Mouse (Mus musculus): Measurements from ENCODE around the gene Scamp2. TPM values are rescaled to one million over a fixed set of nuclear protein-coding genes. Genes with fewer than 3 reads are reported as not detected.

Scamp2 gene
- polyA plus RNA-seq, 1 experiment from 2014 or later = 48.2 TPM

DNA sequence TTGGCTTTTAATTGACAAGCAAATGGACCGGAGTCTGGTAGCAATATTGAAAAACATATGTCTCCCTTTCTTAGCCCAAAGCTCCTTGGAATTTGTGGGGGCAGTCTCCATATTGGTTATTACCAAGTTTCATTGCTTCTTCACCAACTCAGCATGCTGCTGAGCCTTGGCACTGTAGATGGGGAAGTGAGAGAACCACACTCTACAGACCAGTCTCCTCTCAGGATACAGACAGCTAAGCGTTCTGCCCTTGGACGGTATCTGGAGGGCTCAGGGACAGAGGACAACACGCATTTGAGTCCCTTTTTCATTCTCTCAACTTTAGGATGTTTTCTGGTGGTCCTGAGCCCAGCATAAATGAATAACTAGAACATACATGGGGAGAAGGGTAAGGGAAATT, 2.1 kb upstream of the Scamp2 start:
- H3K27me3 ChIP-seq (ENCODE audit: control insufficient read depth, insufficient read depth, low read length) = no peaks in the 10 kb centered on the region
- no peak overlapping the region for H3K4me2 ChIP-seq (ENCODE audit: low read length)
- no peaks in the 10 kb centered on the region for H3K9me3 ChIP-seq (ENCODE audit: control insufficient read depth, low read length)
- no peak for DNase-seq
- no peaks in the 10 kb centered on the region for H3K36me3 ChIP-seq (ENCODE audit: control insufficient read depth, insufficient read depth, low read length)
- no peak overlapping the region for H3K4me3 ChIP-seq (replicated peaks; ENCODE audit: low read depth, low read length)
- no peak for ATAC-seq (ENCODE audit: low FRiP score, low TSS enrichment)
- H3K9ac ChIP-seq (replicated peaks; ENCODE audit: low read length) = no peak overlapping the region
- no peak overlapping the region for H3K27ac ChIP-seq (replicated peaks; ENCODE audit: low read depth, low read length)
- peaks cover 15% of the 10 kb centered on the region for H3K4me1 ChIP-seq (ENCODE audit: control insufficient read depth, insufficient read depth, low read length)
- 89% methylated on average over 4 of the region's 4 CpGs for WGBS

DNA sequence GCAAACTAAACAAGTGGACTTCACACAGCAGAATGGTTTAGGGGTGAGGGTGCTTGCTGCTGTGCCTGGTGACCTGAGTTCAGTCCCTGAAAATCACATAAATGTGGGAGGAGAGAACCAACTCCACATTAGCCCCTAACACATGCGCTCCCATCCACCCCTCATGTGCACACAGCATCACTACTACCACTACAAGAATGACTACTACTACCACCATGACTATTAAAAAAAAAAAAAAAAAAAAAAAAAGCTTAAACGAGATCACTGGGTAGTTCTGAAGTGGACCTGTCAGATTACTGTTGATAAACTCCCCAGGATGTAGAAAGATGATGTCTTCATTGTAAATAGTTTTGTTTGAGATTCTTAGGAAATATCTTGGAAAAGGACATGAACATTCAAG, 1.2 kb upstream of the Scamp2 start:
- no peak overlapping the region for H3K4me3 ChIP-seq (replicated peaks; ENCODE audit: low read depth, low read length)
- no peak overlapping the region for H3K9ac ChIP-seq (replicated peaks; ENCODE audit: low read length)
- ATAC-seq (ENCODE audit: low FRiP score, low TSS enrichment) (no peak), DNase-seq (no peak)
- H3K4me2 ChIP-seq (ENCODE audit: low read length) = no peak overlapping the region
- no peaks in the 10 kb centered on the region for H3K27me3 ChIP-seq (ENCODE audit: control insufficient read depth, insufficient read depth, low read length)
- no peaks in the 10 kb centered on the region for H3K36me3 ChIP-seq (ENCODE audit: control insufficient read depth, insufficient read depth, low read length)
- peaks cover 15% of the 10 kb centered on the region for H3K4me1 ChIP-seq (ENCODE audit: control insufficient read depth, insufficient read depth, low read length)
- WGBS = 74% methylated on average over 2 of the region's 2 CpGs
- no peaks in the 10 kb centered on the region for H3K9me3 ChIP-seq (ENCODE audit: control insufficient read depth, low read length)
- H3K27ac ChIP-seq (replicated peaks; ENCODE audit: low read depth, low read length) = no peak overlapping the region

DNA sequence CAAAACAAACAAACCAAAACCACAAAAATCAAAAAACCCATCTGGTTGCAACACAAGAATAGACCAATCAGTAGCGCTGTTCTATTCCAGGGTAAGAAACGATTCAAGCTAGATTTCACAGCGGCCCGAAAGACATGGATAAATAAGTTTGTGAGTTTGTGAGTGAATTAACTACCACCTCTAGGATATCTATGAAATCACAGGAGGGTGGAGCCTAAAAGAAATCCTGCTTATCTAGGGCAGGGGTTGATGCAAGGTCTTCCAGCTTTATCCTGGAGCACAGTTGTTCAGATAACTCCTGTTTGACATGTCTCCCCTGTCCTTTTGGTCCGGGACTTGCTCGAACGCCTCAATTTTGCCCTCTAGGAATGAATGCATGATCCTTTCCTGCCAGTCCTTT, 480 bp upstream of the Scamp2 start:
- 27% methylated on average over 7 of the region's 7 CpGs for WGBS
- Histone ChIP-seq H3K36me3 (ENCODE audit: control insufficient read depth, insufficient read depth, low read length) (no peaks in the 10 kb centered on the region), H3K4me2 (ENCODE audit: low read length) (peak overlapping the region; percentile 75), H3K4me1 (ENCODE audit: control insufficient read depth, insufficient read depth, low read length) (peaks cover 15% of the 10 kb centered on the region), H3K27ac (replicated peaks; ENCODE audit: low read depth, low read length) (peak overlapping the region; percentile 84), H3K27me3 (ENCODE audit: control insufficient read depth, insufficient read depth, low read length) (no peaks in the 10 kb centered on the region), H3K9me3 (ENCODE audit: control insufficient read depth, low read length) (no peaks in the 10 kb centered on the region), H3K9ac (replicated peaks; ENCODE audit: low read length) (peak overlapping the region; percentile 57), H3K4me3 (replicated peaks; ENCODE audit: low read depth, low read length) (peak overlapping the region; percentile 52)
- DNase-seq (peak; percentile 45), ATAC-seq (ENCODE audit: low FRiP score, low TSS enrichment) (peak; percentile 12; the same call in 1 of the 2 replicates)

DNA sequence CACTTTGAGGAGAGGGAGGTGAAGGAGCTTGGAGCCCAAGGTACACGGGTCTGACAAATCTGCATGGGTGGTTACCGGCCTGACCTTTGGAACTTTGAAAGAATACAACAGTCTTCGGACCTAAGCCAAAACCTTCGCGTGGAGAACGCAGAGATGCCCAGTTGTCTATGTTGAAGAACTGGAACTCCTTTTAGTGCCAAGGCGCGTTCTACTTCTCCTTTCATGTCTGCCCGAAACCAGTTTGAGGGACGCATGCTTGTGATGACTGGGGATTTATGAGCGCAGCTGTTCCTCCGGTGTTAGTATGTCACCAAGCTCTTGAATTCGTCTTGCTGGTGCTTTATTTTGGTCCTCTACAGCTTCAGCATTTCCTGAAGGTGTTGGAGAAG, 962 bp downstream of the Scamp2 start:
- Histone ChIP-seq H3K4me2 (ENCODE audit: low read length) (peak overlapping the region; percentile 75), H3K9ac (replicated peaks; ENCODE audit: low read length) (peak overlapping the region; percentile 57; the same call in 1 of the 2 replicates), H3K4me1 (ENCODE audit: control insufficient read depth, insufficient read depth, low read length) (peaks cover 15% of the 10 kb centered on the region), H3K27ac (replicated peaks; ENCODE audit: low read depth, low read length) (no peak overlapping the region), H3K27me3 (ENCODE audit: control insufficient read depth, insufficient read depth, low read length) (no peaks in the 10 kb centered on the region), H3K36me3 (ENCODE audit: control insufficient read depth, insufficient read depth, low read length) (no peaks in the 10 kb centered on the region), H3K4me3 (replicated peaks; ENCODE audit: low read depth, low read length) (peak overlapping the region; percentile 52), H3K9me3 (ENCODE audit: control insufficient read depth, low read length) (no peaks in the 10 kb centered on the region)
- no peak for ATAC-seq (ENCODE audit: low FRiP score, low TSS enrichment)
- DNase-seq = no peak
- 84% methylated on average over 13 of the region's 13 CpGs for WGBS

DNA sequence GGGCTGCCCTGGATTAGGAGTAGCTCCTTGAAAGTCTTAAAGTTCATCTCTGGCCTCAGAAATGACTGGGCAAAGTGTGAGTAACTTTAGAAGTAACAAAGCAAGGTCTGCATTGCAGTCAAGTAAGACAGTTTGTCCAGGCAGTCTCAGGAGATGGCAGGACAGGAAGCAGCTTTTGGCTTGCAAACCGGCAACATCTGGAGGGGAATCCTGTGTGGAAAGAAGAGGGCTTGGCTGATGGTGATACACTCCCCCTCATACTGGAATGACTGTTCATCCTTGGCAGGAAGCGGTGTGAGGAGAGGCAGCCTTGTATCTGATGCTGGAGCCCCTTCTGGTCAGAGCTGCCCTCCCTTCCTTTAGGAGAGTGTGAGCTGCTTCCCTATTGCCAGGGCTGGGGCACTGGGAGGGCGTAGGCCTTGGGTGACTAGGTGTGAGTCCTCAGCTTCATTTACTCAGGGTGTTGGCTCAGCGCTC, 2.2 kb downstream of the Scamp2 start:
- WGBS = 90% methylated on average over 4 of the region's 4 CpGs
- H3K9ac ChIP-seq (replicated peaks; ENCODE audit: low read length) = 0 out of 2 replicates have a peak overlapping the region, but pooled peaks have one; percentile 16
- H3K9me3 ChIP-seq (ENCODE audit: control insufficient read depth, low read length) = no peaks in the 10 kb centered on the region
- H3K27ac ChIP-seq (replicated peaks; ENCODE audit: low read depth, low read length) = no peak overlapping the region
- DNase-seq = no peak
- ATAC-seq (ENCODE audit: low FRiP score, low TSS enrichment) = no peak
- peaks cover 15% of the 10 kb centered on the region for H3K4me1 ChIP-seq (ENCODE audit: control insufficient read depth, insufficient read depth, low read length)
- no peaks in the 10 kb centered on the region for H3K27me3 ChIP-seq (ENCODE audit: control insufficient read depth, insufficient read depth, low read length)
- H3K4me3 ChIP-seq (replicated peaks; ENCODE audit: low read depth, low read length) = no peak overlapping the region
- H3K4me2 ChIP-seq (ENCODE audit: low read length) = no peak overlapping the region
- H3K36me3 ChIP-seq (ENCODE audit: control insufficient read depth, insufficient read depth, low read length) = peaks cover 3% of the 10 kb centered on the region

DNA sequence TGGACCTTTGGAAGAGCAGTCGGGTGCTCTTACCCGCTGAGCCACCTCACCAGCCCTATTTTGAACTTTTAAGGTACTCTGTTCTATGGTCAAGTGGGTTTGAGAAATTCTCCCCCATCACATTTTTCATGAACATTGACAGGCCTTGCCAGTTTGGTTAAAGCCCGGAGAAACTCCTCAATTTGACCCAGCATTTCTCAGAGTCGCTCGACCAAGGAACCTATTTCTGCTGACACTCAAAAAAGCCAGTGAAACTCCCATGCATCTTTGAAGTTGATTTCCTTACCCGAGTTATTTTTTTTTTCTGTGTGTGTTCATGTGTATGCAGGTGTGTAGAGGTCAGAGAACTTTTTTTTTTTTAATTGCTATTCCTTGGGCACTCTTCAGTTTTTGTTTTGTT, 3.9 kb downstream of the Scamp2 start:
- WGBS = 88% methylated on average over 6 of the region's 6 CpGs
- H3K4me1 ChIP-seq (ENCODE audit: control insufficient read depth, insufficient read depth, low read length) = peaks cover 15% of the 10 kb centered on the region
- DNase-seq = no peak
- H3K36me3 ChIP-seq (ENCODE audit: control insufficient read depth, insufficient read depth, low read length) = peaks cover 19% of the 10 kb centered on the region
- no peaks in the 10 kb centered on the region for H3K27me3 ChIP-seq (ENCODE audit: control insufficient read depth, insufficient read depth, low read length)
- no peak for ATAC-seq (ENCODE audit: low FRiP score, low TSS enrichment)
- H3K9ac ChIP-seq (replicated peaks; ENCODE audit: low read length) = no peak overlapping the region
- H3K4me3 ChIP-seq (replicated peaks; ENCODE audit: low read depth, low read length) = no peak overlapping the region
- H3K27ac ChIP-seq (replicated peaks; ENCODE audit: low read depth, low read length) = no peak overlapping the region
- no peak overlapping the region for H3K4me2 ChIP-seq (ENCODE audit: low read length)
- H3K9me3 ChIP-seq (ENCODE audit: control insufficient read depth, low read length) = no peaks in the 10 kb centered on the region

DNA sequence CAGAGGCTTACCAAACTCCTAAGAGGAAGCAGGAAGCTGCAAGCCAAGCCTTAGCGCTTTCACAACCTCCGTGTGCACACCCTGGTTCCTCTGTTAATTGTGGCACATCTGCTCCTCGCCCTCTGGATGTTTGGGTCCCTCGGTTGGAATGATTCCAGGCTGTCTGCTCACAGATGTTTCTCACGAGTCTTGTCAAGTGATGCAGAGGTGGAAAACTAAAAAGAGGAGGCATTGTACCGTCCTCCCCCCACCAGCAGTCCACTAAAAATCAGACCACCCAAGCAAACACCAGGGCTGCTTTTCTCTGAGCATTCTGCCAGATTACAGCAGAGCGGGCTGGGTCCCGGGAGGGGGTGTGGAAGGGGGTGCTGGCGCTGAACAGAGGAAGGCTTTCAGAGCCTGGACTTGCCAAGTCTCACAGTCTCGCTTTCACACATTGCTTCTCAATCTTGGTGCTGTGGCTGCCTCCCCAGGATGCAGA, 5.0 kb downstream of the Scamp2 start:
- H3K4me2 ChIP-seq (ENCODE audit: low read length) = no peak overlapping the region
- H3K4me3 ChIP-seq (replicated peaks; ENCODE audit: low read depth, low read length) = no peak overlapping the region
- H3K27me3 ChIP-seq (ENCODE audit: control insufficient read depth, insufficient read depth, low read length) = no peaks in the 10 kb centered on the region
- no peaks in the 10 kb centered on the region for H3K9me3 ChIP-seq (ENCODE audit: control insufficient read depth, low read length)
- H3K27ac ChIP-seq (replicated peaks; ENCODE audit: low read depth, low read length) = peak overlapping the region; percentile 26; the same call in 1 of the 2 replicates
- DNase-seq (peak; percentile 33), ATAC-seq (ENCODE audit: low FRiP score, low TSS enrichment) (no peak)
- WGBS = 57% methylated on average over 10 of the region's 10 CpGs
- H3K9ac ChIP-seq (replicated peaks; ENCODE audit: low read length) = no peak overlapping the region; the same call in 1 of the 2 replicates
- peaks cover 29% of the 10 kb centered on the region for H3K36me3 ChIP-seq (ENCODE audit: control insufficient read depth, insufficient read depth, low read length)
- H3K4me1 ChIP-seq (ENCODE audit: control insufficient read depth, insufficient read depth, low read length) = peaks cover 12% of the 10 kb centered on the region

DNA sequence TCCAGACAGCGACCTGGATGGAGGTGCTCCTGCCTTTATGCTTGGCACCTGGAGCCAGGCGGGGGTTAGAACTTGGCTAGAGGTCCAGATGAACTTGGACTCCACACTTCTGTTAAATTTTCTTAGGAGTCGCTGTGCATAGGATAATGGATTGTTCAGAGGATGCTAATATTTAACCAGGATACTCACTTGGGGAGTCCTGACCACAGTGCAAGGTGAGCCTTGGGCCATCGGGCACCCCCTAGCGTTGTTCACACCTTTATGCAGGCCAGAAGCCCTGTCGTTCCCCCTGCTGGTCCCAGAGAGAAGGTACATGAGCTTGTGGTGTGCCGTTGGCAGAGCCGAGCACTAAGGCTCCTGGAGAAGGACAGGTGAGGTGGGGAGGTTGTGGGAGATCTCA, 6.1 kb downstream of the Scamp2 start:
- ATAC-seq (ENCODE audit: low FRiP score, low TSS enrichment) = no peak

DNA sequence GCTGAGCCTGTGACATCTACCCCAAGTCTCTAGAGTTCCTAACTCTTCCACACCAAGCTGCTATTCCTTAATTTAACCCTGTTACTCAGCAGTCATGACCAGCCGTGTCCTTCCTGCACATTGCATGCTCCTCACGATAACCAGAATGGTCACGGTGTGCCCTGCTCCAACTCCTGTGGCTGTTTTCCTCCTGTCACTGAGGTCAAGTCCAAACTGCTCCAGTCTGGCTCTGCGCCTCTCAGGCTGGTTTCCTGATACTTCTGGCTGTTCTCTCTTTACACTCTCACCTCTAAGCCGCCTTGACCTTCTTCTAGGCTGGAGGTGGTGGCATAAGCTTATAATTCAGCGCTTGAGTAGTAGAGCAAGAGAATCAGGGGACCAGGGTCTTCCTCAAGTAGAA, 7.8 kb downstream of the Scamp2 start:
- H3K4me1 ChIP-seq (ENCODE audit: control insufficient read depth, insufficient read depth, low read length) = no peaks in the 10 kb centered on the region
- peaks cover 34% of the 10 kb centered on the region for H3K36me3 ChIP-seq (ENCODE audit: control insufficient read depth, insufficient read depth, low read length)
- H3K9ac ChIP-seq (replicated peaks; ENCODE audit: low read length) = no peak overlapping the region
- H3K27me3 ChIP-seq (ENCODE audit: control insufficient read depth, insufficient read depth, low read length) = no peaks in the 10 kb centered on the region
- no peaks in the 10 kb centered on the region for H3K9me3 ChIP-seq (ENCODE audit: control insufficient read depth, low read length)
- no peak overlapping the region for H3K4me3 ChIP-seq (replicated peaks; ENCODE audit: low read depth, low read length)
- ATAC-seq (ENCODE audit: low FRiP score, low TSS enrichment) (no peak), DNase-seq (no peak)
- H3K4me2 ChIP-seq (ENCODE audit: low read length) = no peak overlapping the region
- 95% methylated on average over 6 of the region's 6 CpGs for WGBS
- H3K27ac ChIP-seq (replicated peaks; ENCODE audit: low read depth, low read length) = no peak overlapping the region

More for the DNA sequence above, 6.1 kb downstream of the Scamp2 start:
- Histone ChIP-seq H3K36me3 (ENCODE audit: control insufficient read depth, insufficient read depth, low read length) (peaks cover 34% of the 10 kb centered on the region), H3K27me3 (ENCODE audit: control insufficient read depth, insufficient read depth, low read length) (no peaks in the 10 kb centered on the region), H3K4me1 (ENCODE audit: control insufficient read depth, insufficient read depth, low read length) (peaks cover 6% of the 10 kb centered on the region), H3K9me3 (ENCODE audit: control insufficient read depth, low read length) (no peaks in the 10 kb centered on the region), H3K27ac (replicated peaks; ENCODE audit: low read depth, low read length) (no peak overlapping the region), H3K9ac (replicated peaks; ENCODE audit: low read length) (no peak overlapping the region), H3K4me3 (replicated peaks; ENCODE audit: low read depth, low read length) (no peak overlapping the region), H3K4me2 (ENCODE audit: low read length) (no peak overlapping the region)
- no peak for DNase-seq
- 72% methylated on average over 8 of the region's 8 CpGs for WGBS
